Mouse (Mus musculus) brown adipose tissue, adult 24 weeks (tissue): Measurements from ENCODE around the gene Ppp4r3b. TPM values are rescaled to one million over a fixed set of nuclear protein-coding genes. Genes with fewer than 3 reads are reported as not detected.

Experiments
- H3K27ac ChIP-seq: fragments of 200-500 bp; replicated peaks from 2 replicates; pipeline ENCODE4 v1.5.1; 2012; ENCODE audit warnings: low read depth, mild to moderate bottlenecking, low read length
- H3K4me1 ChIP-seq: fragments of 200-500 bp; 2 replicates; pipeline ENCODE4 v1.6.1; 2012; ENCODE audit warnings: low read length, mixed read lengths; ENCODE audit not compliant: control insufficient read depth, insufficient read depth, insufficient read length
- H3K4me3 ChIP-seq: fragments of 200-500 bp; 2 replicates; pipeline ENCODE4 v1.5.1; 2012; ENCODE audit warnings: low read depth, mild to moderate bottlenecking, low read length, moderate library complexity; ENCODE audit not compliant: insufficient read depth
- polyA plus RNA-seq: library from polyadenylated mRNA; stranded (reverse); fragments of >200 nt; gene quantifications from 2 replicates; pipeline ENCODE4 v1.2.4, GENCODE M21; 2012; ENCODE audit not compliant: missing spikeins, insufficient read depth, insufficient read length

Gene Ppp4r3b
- polyA plus RNA-seq, 1 experiment: 37.5 TPM

- Histone ChIP-seq H3K4me1 (no peaks in the 10 kb centered on the region), H3K4me3 (no peak overlapping the region), H3K27ac (no peak overlapping the region)
Measured at GRCm38 (mm10) chr11:29216196-29216595, 43.5 kb downstream of the Ppp4r3b start.

- Histone ChIP-seq H3K27ac (no peak overlapping the region), H3K4me1 (no peaks in the 10 kb centered on the region), H3K4me3 (no peak overlapping the region)
Measured at GRCm38 (mm10) chr11:29219055-29219454, 46.4 kb downstream of the Ppp4r3b start.

GRCm38 (mm10) chr11:29222310-29222709, 49.6 kb downstream of the Ppp4r3b start:
- H3K4me1 ChIP-seq: no peaks in the 10 kb centered on the region
- no peak overlapping the region for H3K4me3 ChIP-seq
- no peak overlapping the region for H3K27ac ChIP-seq

GRCm38 (mm10) chr11:29224754-29225153, 52.1 kb downstream of the Ppp4r3b start:
- H3K27ac ChIP-seq: no peak overlapping the region
- H3K4me1 ChIP-seq: no peaks in the 10 kb centered on the region
- H3K4me3 ChIP-seq: no peak overlapping the region

GRCm38 (mm10) chr11:29228957-29229356, 56.3 kb downstream of the Ppp4r3b start:
- Histone ChIP-seq H3K4me1 (no peaks in the 10 kb centered on the region), H3K27ac (no peak overlapping the region), H3K4me3 (no peak overlapping the region)

GRCm38 (mm10) chr11:29233569-29233968, 60.9 kb downstream of the Ppp4r3b start:
- no peak overlapping the region for H3K4me3 ChIP-seq

GRCm38 (mm10) chr11:29237364-29237763, 64.7 kb downstream of the Ppp4r3b start:
- no peak overlapping the region for H3K27ac ChIP-seq
- no peak overlapping the region for H3K4me3 ChIP-seq
- no peaks in the 10 kb centered on the region for H3K4me1 ChIP-seq

More at GRCm38 (mm10) chr11:29233569-29233968, 60.9 kb downstream of the Ppp4r3b start:
- Histone ChIP-seq H3K4me1 (no peaks in the 10 kb centered on the region), H3K27ac (no peak overlapping the region)

- Histone ChIP-seq H3K27ac (no peak overlapping the region), H3K4me1 (no peaks in the 10 kb centered on the region), H3K4me3 (no peak overlapping the region)
Measured at GRCm38 (mm10) chr11:29238047-29238446, 65.4 kb downstream of the Ppp4r3b start.

- Histone ChIP-seq H3K4me3 (no peak overlapping the region), H3K27ac (no peak overlapping the region; the same call in 1 of the 2 replicates), H3K4me1 (no peaks in the 10 kb centered on the region)
Measured at GRCm38 (mm10) chr11:29238551-29238950, 65.9 kb downstream of the Ppp4r3b start.

GRCm38 (mm10) chr11:29239353-29239752, 66.7 kb downstream of the Ppp4r3b start:
- no peak overlapping the region for H3K27ac ChIP-seq
- H3K4me1 ChIP-seq: no peaks in the 10 kb centered on the region
- no peak overlapping the region for H3K4me3 ChIP-seq

GRCm38 (mm10) chr11:29241961-29242360, 69.3 kb downstream of the Ppp4r3b start:
- H3K27ac ChIP-seq: no peak overlapping the region
- no peak overlapping the region for H3K4me3 ChIP-seq
- H3K4me1 ChIP-seq: no peaks in the 10 kb centered on the region

- no peaks in the 10 kb centered on the region for H3K4me1 ChIP-seq
- peak overlapping the region; percentile 23 for H3K4me3 ChIP-seq
- H3K27ac ChIP-seq: no peak overlapping the region
Measured at GRCm38 (mm10) chr11:29245988-29246387, 73.3 kb downstream of the Ppp4r3b start.

- Histone ChIP-seq H3K27ac (no peak within 1 kb of the TSS), H3K4me3 (peak within 1 kb of the TSS; percentile 94), H3K4me1 (no peaks in the 10 kb centered on the region)
Measured at GRCm38 (mm10) chr11:29246883-29247650, 74.4 kb downstream of the Ppp4r3b start, which contains the start of gene Cfap36. Gene Cfap36 (minus strand): TSS chr11:29247409.

GRCm38 (mm10) chr11:29247725-29248124, 75.0 kb downstream of the Ppp4r3b start:
- no peak overlapping the region for H3K27ac ChIP-seq
- H3K4me3 ChIP-seq: peak overlapping the region; percentile 94
- H3K4me1 ChIP-seq: no peaks in the 10 kb centered on the region

- Histone ChIP-seq H3K4me3 (no peak overlapping the region), H3K27ac (no peak overlapping the region)
Measured at GRCm38 (mm10) chr11:29248386-29248785, 75.7 kb downstream of the Ppp4r3b start.

GRCm38 (mm10) chr11:29254643-29255042, 82.0 kb downstream of the Ppp4r3b start:
- H3K4me1 ChIP-seq: no peaks in the 10 kb centered on the region
- no peak overlapping the region for H3K27ac ChIP-seq
- H3K4me3 ChIP-seq: no peak overlapping the region

More at GRCm38 (mm10) chr11:29248386-29248785, 75.7 kb downstream of the Ppp4r3b start:
- no peaks in the 10 kb centered on the region for H3K4me1 ChIP-seq
